Mouse (Mus musculus) bone marrow, adult 2 months (tissue): Measurements from ENCODE around the gene Klk5.

Experiments
- CTCF ChIP-seq: fragments of 200-500 bp; IDR thresholded peaks from 2 replicates; pipeline ENCODE4 v1.5.1; 2011; ENCODE audit warnings: low read length, control low read depth; ENCODE audit not compliant: control insufficient read depth, insufficient read depth
- POLR2A ChIP-seq: fragments of 200-500 bp; IDR thresholded peaks from 2 replicates; pipeline ENCODE4 v1.6.1; 2011; ENCODE audit warnings: low read depth, mild to moderate bottlenecking, control low read depth, low read length, borderline replicate concordance; ENCODE audit not compliant: control insufficient read depth

DNA sequence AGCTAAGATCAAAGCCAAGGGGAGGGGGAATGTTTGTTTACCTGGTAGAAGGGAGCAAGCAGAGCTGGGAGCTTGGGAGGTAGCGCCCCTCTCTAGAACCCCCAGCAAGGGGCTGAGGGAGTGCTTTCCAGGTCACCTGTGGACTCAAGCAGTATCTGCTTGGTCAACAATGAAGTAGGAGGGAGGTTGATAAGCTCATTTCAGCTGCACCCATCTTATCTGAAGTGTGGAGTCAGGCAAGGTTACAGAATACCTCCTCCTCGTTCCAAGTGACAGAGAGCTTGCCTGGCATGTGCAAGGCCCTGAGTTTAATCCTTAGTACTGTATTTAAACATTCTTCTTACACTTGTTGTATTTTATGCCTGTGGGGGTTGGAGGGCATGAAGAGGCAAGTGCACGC, 13.9 kb downstream of the Klk5 start:
- no peak for TF ChIP-seq CTCF
- no peak for TF ChIP-seq POLR2A
